Mouse (Mus musculus) liver, adult (tissue): Measurements from ENCODE around the gene Zc3h7b.

Experiments used
- GATA4 ChIP-seq: IDR thresholded peaks from 2 replicates; pipeline ENCODE4 v1.6.1; 2014; ENCODE audit warnings: mild to moderate bottlenecking, low read length; ENCODE audit not compliant: insufficient replicate concordance

Gene Zc3h7b

GRCm38 (mm10) chr15:81838554-81839235, 93.8 kb downstream of the Zc3h7b start:
- TF ChIP-seq GATA4: no peak

GRCm38 (mm10) chr15:81839634-81840033, 94.8 kb downstream of the Zc3h7b start:
- TF ChIP-seq GATA4: peak; percentile 10; the same call in 1 of the 2 replicates

- no peak for TF ChIP-seq GATA4
These were observed 95.4 kb downstream of the Zc3h7b start for GRCm38 (mm10) chr15:81840306-81840705.

- no peak for TF ChIP-seq GATA4
These were observed 97.4 kb downstream of the Zc3h7b start for GRCm38 (mm10) chr15:81842275-81842674.

GRCm38 (mm10) chr15:81845033-81845625, 100.3 kb downstream of the Zc3h7b start:
- no peak for TF ChIP-seq GATA4

GRCm38 (mm10) chr15:81845724-81846123, 100.9 kb downstream of the Zc3h7b start:
- TF ChIP-seq GATA4: no peak; the same call in 1 of the 2 replicates
